Mouse (Mus musculus): ENCODE data around the gene Slc12a7.

GRCm38 (mm10) chr13:73700554-73700953, 32.3 kb upstream of the Slc12a7 start:
- no peak for TF ChIP-seq CTCF (IDR thresholded peaks at IDR 0.05; ENCODE audit: borderline replicate concordance, extremely low read depth, insufficient read depth, insufficient read length)
- TF ChIP-seq POLR2A (IDR thresholded peaks at IDR 0.05; ENCODE audit: borderline replicate concordance, extremely low read depth, insufficient read depth, insufficient read length, poor library complexity, severe bottlenecking), result no peak
